Mouse (Mus musculus) liver, embryonic 15.5 days (tissue): Measurements from ENCODE around the gene Il17rb. TPM values are rescaled to one million over a fixed set of nuclear protein-coding genes. Genes with fewer than 3 reads are reported as not detected.

Experiments
- ATAC-seq: fragments of 200-750 bp; cut with Nextera tagmentation; 2 replicates; pipeline ENCODE4 v1.8.0; 2017; ENCODE audit warnings: moderate number of reproducible peaks, mild to moderate bottlenecking, moderate library complexity; ENCODE audit not compliant: insufficient read depth
- H3K27ac ChIP-seq: fragments of 300-500 bp; sonication (generic); replicated peaks from 2 replicates; pipeline ENCODE4 v1.5.1; 2015; ENCODE audit warnings: mild to moderate bottlenecking, inconsistent platforms
- H3K27me3 ChIP-seq: fragments of 300-500 bp; sonication (generic); 2 replicates; pipeline ENCODE4 v1.6.1; 2015; ENCODE audit warnings: mild to moderate bottlenecking, inconsistent platforms
- H3K36me3 ChIP-seq: fragments of 300-500 bp; sonication (generic); replicated peaks from 2 replicates; pipeline ENCODE4 v1.6.1; 2015; ENCODE audit warnings: moderate library complexity, mild to moderate bottlenecking, inconsistent platforms
- H3K4me1 ChIP-seq: fragments of 300-500 bp; sonication (generic); replicated peaks from 2 replicates; pipeline ENCODE4 v1.6.1; 2015; ENCODE audit warnings: inconsistent platforms
- H3K4me2 ChIP-seq: fragments of 300-500 bp; sonication (generic); 2 replicates; pipeline ENCODE4 v1.6.1; 2015; ENCODE audit warnings: moderate library complexity, mild to moderate bottlenecking, inconsistent platforms
- H3K4me3 ChIP-seq: fragments of 300-500 bp; sonication (generic); replicated peaks from 2 replicates; pipeline ENCODE4 v1.5.1; 2015; ENCODE audit warnings: mild to moderate bottlenecking, inconsistent platforms
- H3K9ac ChIP-seq: fragments of 300-500 bp; sonication (generic); 2 replicates; pipeline ENCODE4 v1.6.1; 2015; ENCODE audit warnings: moderate library complexity, mild to moderate bottlenecking, inconsistent platforms
- H3K9me3 ChIP-seq: fragments of 300-500 bp; sonication (generic); replicated peaks from 2 replicates; pipeline ENCODE4 v1.6.1; 2016; ENCODE audit warnings: inconsistent platforms
- WGBS: fragments of 180-500 bp; shearing (Covaris S2); methylation state at CpG from one replicate; pipeline ENCODE4 v1.1.7; 2015; ENCODE audit warnings: mixed read lengths; ENCODE audit not compliant: insufficient replicate concordance; 5-methylcytosine and 5-hydroxymethylcytosine counted together
- microRNA-seq: library from miRNA; unstranded; fragments of <30 nt; microRNA quantifications from one replicate; pipeline ENCODE4, GENCODE M21; 2016
- polyA plus RNA-seq: library from polyadenylated mRNA; unstranded; fragments of >200 nt; fragmentation: Nextera tagmentation; extraction: Ambion mirVana; gene quantifications from 2 replicates; pipeline ENCODE4 v1.2.1, GENCODE M21; 2015

Gene Il17rb
- polyA plus RNA-seq, 1 experiment from 2014 or later: 2.4 TPM

DNA sequence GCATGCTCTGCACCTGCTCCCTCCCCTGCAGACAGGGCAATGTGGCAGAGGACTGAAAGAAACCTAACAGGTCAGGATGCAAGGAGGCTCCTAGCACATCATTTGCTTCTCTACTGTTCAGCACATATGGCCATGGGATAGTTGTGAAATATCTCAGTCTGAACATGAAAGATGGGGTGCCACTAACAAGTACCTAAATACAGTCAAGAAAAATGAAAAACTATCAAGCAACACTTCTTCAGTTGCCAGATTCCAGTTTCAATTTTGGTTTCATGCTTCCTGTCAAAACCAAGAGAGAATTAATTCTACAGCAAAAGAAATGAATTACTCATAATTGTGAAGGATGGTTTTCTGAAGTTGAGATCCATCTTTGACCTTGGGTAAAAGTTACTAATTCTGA lies 51.3 kb downstream of the Il17rb start:
- Histone ChIP-seq H3K4me2 (no peak overlapping the region), H3K4me3 (no peak overlapping the region), H3K9ac (no peak overlapping the region), H3K27ac (no peak overlapping the region), H3K36me3 (no peaks in the 10 kb centered on the region), H3K4me1 (no peaks in the 10 kb centered on the region), H3K9me3 (no peaks in the 10 kb centered on the region), H3K27me3 (no peaks in the 10 kb centered on the region)
- no peak for ATAC-seq

DNA sequence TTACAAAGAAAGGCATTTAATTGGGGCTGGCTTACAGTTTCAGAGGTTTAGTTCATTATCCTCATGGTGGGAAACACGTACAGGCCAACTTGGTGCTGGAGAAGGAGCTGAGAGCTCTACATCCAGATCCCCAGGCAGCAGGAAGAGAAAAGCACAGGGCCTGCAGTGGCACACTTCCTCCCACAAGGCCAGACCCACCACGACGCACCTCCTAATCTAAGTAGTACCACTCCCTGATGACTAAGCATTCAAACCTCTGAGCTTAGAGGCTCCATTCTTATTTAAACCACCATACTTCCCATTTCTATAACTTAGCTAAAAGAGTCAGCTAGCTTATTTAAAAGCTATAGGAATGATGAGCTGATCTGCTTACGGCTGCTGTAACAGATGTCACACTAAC lies 57.9 kb downstream of the Il17rb start:
- no peak overlapping the region for H3K27ac ChIP-seq
- H3K36me3 ChIP-seq: no peaks in the 10 kb centered on the region
- H3K9me3 ChIP-seq: no peaks in the 10 kb centered on the region
- ATAC-seq: no peak
- H3K4me3 ChIP-seq: no peak overlapping the region
- H3K9ac ChIP-seq: no peak overlapping the region
- no peak overlapping the region for H3K4me2 ChIP-seq
- H3K4me1 ChIP-seq: no peaks in the 10 kb centered on the region
- no peaks in the 10 kb centered on the region for H3K27me3 ChIP-seq
- 22% methylated on average over 4 of the region's 4 CpGs for WGBS

DNA sequence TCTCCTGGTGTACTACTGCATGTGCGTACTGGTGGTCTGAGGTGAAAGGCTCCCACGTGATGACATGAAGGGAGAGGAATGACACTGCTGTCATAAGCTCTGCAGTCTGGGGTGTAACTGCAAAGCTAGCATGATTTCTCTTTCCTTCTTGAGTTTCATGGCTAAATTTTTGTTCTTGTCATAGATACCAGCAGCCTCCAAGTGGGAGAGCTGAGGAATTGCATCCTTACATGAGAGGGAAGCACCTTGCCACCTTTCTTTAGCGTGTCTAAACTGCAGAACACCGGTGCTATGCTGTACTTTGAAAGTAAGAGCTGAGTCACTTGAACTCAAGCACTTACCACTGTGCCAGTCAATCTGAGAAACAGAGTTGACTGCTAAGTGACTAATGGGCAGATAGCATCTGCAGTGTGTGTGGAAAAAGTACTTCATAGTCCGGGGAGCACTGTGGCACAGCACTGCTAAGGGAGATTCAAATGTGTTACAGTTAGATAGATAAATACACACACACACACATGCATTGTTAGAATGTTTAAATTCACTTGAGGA lies 61.9 kb downstream of the Il17rb start:
- WGBS: 49% methylated on average over 5 of the region's 5 CpGs
- Histone ChIP-seq H3K4me1 (no peaks in the 10 kb centered on the region), H3K27me3 (no peaks in the 10 kb centered on the region), H3K9ac (no peak overlapping the region), H3K36me3 (no peaks in the 10 kb centered on the region), H3K27ac (no peak overlapping the region), H3K4me3 (no peak overlapping the region), H3K4me2 (no peak overlapping the region), H3K9me3 (no peaks in the 10 kb centered on the region)
- ATAC-seq: no peak

Small RNAs within 50 kb of the gene (microRNA-seq; reads per million reads assigned to microRNA genes)
- gene Mir6947: not detected

Other genes with a start within 250 kb of the Il17rb start
- 132 TPM in 2 replicates for gene Selenok, start 40.6 kb downstream of the Il17rb start, polyA plus RNA-seq
- gene Actr8, start 30.6 kb downstream of the Il17rb start, polyA plus RNA-seq: 22.5 and 23.6 TPM in 2 replicates
- gene Chdh, start 127 bp upstream of the Il17rb start, polyA plus RNA-seq: 3.2 and 4.6 TPM in 2 replicates